Mouse (Mus musculus) heart, embryonic 12.5 days (tissue): ENCODE data around the gene Nr5a2. TPM values are rescaled to one million over a fixed set of nuclear protein-coding genes. Genes with fewer than 3 reads are reported as not detected.

Experiments used
- ATAC-seq: fragments of 200-750 bp; cut with Nextera tagmentation; 2 replicates; pipeline ENCODE4 v1.8.0; 2017; ENCODE audit warnings: moderate TSS enrichment, moderate library complexity; ENCODE audit not compliant: insufficient number of reproducible peaks, low FRiP score
- H3K27ac ChIP-seq: fragments of 300-500 bp; sonication (generic); 2 replicates; pipeline ENCODE4 v1.5.1; 2016; ENCODE audit warnings: mild to moderate bottlenecking, moderate library complexity; ENCODE audit not compliant: poor library complexity, severe bottlenecking
- H3K27me3 ChIP-seq: fragments of 300-500 bp; sonication (generic); replicated peaks from 2 replicates; pipeline ENCODE4 v1.6.1; 2016; ENCODE audit warnings: mild to moderate bottlenecking, moderate library complexity
- H3K36me3 ChIP-seq: fragments of 300-500 bp; sonication (generic); 2 replicates; pipeline ENCODE4 v1.6.1; 2016; ENCODE audit warnings: mild to moderate bottlenecking, moderate library complexity
- H3K4me1 ChIP-seq: fragments of 300-500 bp; sonication (generic); replicated peaks from 2 replicates; pipeline ENCODE4 v1.6.1; 2016; ENCODE audit warnings: mild to moderate bottlenecking
- H3K4me2 ChIP-seq: fragments of 300-500 bp; sonication (generic); 2 replicates; pipeline ENCODE4 v1.6.1; 2016; ENCODE audit warnings: mild to moderate bottlenecking, moderate library complexity
- H3K4me3 ChIP-seq: fragments of 300-500 bp; sonication (generic); 2 replicates; pipeline ENCODE4 v1.5.1; 2016; ENCODE audit warnings: mild to moderate bottlenecking
- H3K9ac ChIP-seq: fragments of 300-500 bp; sonication (generic); 2 replicates; pipeline ENCODE4 v1.6.1; 2016; ENCODE audit warnings: mild to moderate bottlenecking, moderate library complexity
- H3K9me3 ChIP-seq: fragments of 300-500 bp; sonication (generic); replicated peaks from 2 replicates; pipeline ENCODE4 v1.6.1; 2016; ENCODE audit warnings: mild to moderate bottlenecking, moderate library complexity
- WGBS: fragments of 180-500 bp; shearing (Covaris S2); methylation state at CpG from one replicate; pipeline ENCODE4 v1.1.7; 2016; 5-methylcytosine and 5-hydroxymethylcytosine counted together
- polyA plus RNA-seq: library from polyadenylated mRNA; unstranded; fragments of >200 nt; fragmentation: Nextera tagmentation; extraction: Ambion mirVana; gene quantifications from 2 replicates; pipeline ENCODE4 v1.2.1, GENCODE M21; 2016

Gene Nr5a2
- polyA plus RNA-seq, 1 experiment from 2014 or later: 0.04 TPM

DNA sequence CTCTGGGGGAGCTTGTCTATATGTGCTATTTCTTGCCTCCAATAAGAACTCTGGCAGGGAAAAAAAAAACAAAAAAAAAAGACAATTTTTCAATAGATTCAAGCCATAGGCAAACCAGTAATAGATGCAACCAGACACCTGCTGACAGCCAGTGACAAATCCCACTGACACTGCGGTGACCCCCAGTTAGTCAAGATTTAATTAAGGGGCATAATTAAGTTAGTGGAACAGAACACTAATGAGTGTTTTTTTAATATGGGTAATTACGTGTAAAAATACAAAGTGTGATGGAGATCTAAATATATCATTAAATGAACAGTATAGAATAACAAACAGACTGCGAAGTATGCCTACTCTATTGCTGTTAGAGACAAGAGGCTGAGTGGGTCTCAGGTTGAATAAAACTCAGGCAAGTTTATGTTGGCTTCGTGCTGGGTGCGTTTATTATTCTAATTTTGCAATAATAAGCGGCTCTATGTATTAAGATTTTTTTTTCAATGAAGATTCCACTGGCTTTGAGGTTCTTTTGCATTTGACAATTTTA, 50.7 kb downstream of the Nr5a2 start:
- ATAC-seq: no peak
- no peaks in the 10 kb centered on the region for H3K36me3 ChIP-seq
- no peak overlapping the region for H3K9ac ChIP-seq
- H3K4me1 ChIP-seq: 0 out of 2 replicates have a peak, but pooled peaks cover 4% of the 10 kb centered on the region
- no peak overlapping the region for H3K27ac ChIP-seq
- no peaks in the 10 kb centered on the region for H3K9me3 ChIP-seq
- WGBS: 89% methylated on average over 6 of the region's 6 CpGs
- no peak overlapping the region for H3K4me3 ChIP-seq
- no peak overlapping the region for H3K4me2 ChIP-seq
- H3K27me3 ChIP-seq: no peaks in the 10 kb centered on the region

DNA sequence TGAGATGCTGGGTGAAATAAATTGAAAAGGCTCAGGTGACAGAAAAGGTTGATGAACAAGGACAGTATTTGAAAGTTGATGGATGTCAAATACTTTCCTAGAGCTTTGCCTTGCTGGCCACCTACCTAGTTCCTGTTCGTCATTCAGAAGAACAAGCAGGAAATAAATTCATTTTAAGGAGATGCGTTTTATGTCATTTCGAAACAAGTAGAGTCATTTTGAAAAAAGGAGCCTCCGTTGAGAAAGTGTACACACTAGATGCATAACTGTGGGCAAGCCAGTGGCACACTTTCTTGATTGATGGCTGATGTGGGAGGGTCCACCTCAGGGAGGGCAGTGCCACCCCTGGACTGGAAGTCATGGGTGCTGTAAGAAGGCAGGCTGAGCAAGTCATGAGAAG, 62.1 kb downstream of the Nr5a2 start:
- Histone ChIP-seq H3K4me3 (no peak overlapping the region), H3K4me2 (no peak overlapping the region), H3K9me3 (no peaks in the 10 kb centered on the region), H3K4me1 (peaks cover 3% of the 10 kb centered on the region; the same call in 1 of the 2 replicates), H3K27me3 (no peaks in the 10 kb centered on the region), H3K36me3 (no peaks in the 10 kb centered on the region), H3K9ac (no peak overlapping the region), H3K27ac (no peak overlapping the region)
- WGBS: 81% methylated on average over 4 of the region's 4 CpGs
- no peak for ATAC-seq

DNA sequence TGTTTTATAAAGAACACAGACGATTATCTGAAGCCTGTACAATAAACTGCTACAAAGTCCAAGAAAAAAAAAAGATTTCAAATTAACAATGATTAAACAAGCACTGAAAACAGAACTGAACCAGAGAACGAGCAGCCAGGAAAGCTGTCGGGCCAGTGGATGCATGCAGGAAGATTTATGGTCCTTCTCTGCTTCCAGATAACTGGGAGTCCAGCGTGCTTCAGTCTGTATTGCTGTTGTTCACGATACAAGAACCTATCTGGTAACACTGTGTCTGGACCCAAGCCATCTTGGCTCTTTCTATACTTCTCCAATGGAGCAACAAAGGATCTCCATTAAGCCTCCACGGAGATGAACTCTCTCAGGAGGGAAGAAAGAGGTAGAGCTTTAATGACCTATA, 63.9 kb downstream of the Nr5a2 start:
- no peaks in the 10 kb centered on the region for H3K27me3 ChIP-seq
- no peak overlapping the region for H3K4me2 ChIP-seq
- no peak overlapping the region for H3K4me3 ChIP-seq
- no peak overlapping the region for H3K9ac ChIP-seq
- WGBS: 65% methylated on average over 6 of the region's 6 CpGs
- no peaks in the 10 kb centered on the region for H3K9me3 ChIP-seq
- no peaks in the 10 kb centered on the region for H3K36me3 ChIP-seq
- H3K27ac ChIP-seq: no peak overlapping the region
- H3K4me1 ChIP-seq: peaks cover 3% of the 10 kb centered on the region; the same call in 1 of the 2 replicates
- no peak for ATAC-seq

DNA sequence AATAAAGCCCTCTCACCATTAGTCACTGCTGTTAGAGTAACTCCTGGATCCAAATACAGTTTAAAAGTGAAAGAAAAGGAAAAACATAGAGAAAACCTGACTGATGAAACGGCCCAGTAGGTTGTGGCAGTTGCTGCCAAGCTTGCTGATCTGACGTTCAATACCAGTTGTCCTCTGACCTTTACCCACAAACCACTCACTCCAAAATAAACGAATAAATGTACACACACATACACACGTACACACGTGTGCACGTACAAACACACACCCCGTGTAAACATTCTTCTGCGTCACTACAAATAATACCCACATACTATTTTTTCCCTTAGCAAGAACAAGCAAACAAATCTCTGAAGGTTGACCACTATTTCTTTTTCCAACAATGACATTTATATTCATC, 64.4 kb downstream of the Nr5a2 start:
- no peaks in the 10 kb centered on the region for H3K36me3 ChIP-seq
- 87% methylated on average over 8 of the region's 8 CpGs for WGBS
- no peak overlapping the region for H3K9ac ChIP-seq
- no peak for ATAC-seq
- H3K27me3 ChIP-seq: no peaks in the 10 kb centered on the region
- no peak overlapping the region for H3K4me2 ChIP-seq
- H3K9me3 ChIP-seq: no peaks in the 10 kb centered on the region
- H3K4me1 ChIP-seq: peaks cover 3% of the 10 kb centered on the region; the same call in 1 of the 2 replicates
- no peak overlapping the region for H3K27ac ChIP-seq
- no peak overlapping the region for H3K4me3 ChIP-seq

DNA sequence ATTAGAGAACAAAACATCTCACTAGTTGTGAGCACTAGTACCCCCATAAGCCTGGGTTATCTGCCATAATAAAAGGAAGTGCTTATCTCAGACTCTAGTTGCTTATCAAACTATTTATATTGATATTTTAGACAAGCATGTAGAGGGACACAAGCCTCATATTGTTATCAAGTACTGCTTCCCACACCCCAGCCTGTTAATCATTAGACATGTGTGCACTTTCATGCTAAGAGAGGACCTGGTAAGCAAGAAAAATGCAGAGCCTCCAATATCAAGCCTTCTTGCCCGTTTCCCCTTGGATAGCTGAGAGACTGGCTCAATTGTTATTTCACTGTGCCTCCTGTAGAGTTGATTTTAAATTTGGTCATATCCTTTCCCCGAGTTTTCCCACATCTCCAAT, 65.5 kb downstream of the Nr5a2 start:
- Histone ChIP-seq H3K9ac (no peak overlapping the region), H3K27me3 (no peaks in the 10 kb centered on the region), H3K27ac (no peak overlapping the region), H3K4me1 (peaks cover 3% of the 10 kb centered on the region; the same call in 1 of the 2 replicates), H3K36me3 (no peaks in the 10 kb centered on the region), H3K4me2 (no peak overlapping the region), H3K4me3 (no peak overlapping the region), H3K9me3 (no peaks in the 10 kb centered on the region)
- 46% methylated on average over 2 of the region's 2 CpGs for WGBS
- ATAC-seq: no peak

DNA sequence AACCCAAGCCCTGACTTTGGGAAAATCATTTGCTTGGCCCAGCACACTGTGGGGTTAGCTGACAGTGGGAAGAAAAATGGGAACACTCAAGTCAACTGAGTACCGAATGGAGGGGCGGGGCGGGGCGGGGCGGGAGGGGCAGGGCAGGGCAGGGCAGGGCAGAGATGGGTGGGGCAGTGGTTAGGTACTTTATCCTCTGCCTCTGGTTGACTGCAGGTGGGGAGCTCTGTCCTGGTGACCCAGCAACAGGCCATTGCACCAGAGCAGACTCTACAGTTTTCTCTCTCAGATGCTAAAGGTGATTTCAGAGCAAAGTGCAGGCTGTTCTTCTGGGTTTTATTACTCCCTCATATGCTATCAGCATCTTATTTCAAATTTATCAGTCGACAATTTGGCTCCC, 67.1 kb downstream of the Nr5a2 start:
- H3K4me3 ChIP-seq: no peak overlapping the region
- H3K36me3 ChIP-seq: no peaks in the 10 kb centered on the region
- no peak overlapping the region for H3K9ac ChIP-seq
- no peaks in the 10 kb centered on the region for H3K9me3 ChIP-seq
- 83% methylated on average over 6 of the region's 6 CpGs for WGBS
- no peak overlapping the region for H3K27ac ChIP-seq
- no peaks in the 10 kb centered on the region for H3K27me3 ChIP-seq
- no peak overlapping the region for H3K4me2 ChIP-seq
- no peak for ATAC-seq
- H3K4me1 ChIP-seq: no peaks in the 10 kb centered on the region; the same call in 1 of the 2 replicates

DNA sequence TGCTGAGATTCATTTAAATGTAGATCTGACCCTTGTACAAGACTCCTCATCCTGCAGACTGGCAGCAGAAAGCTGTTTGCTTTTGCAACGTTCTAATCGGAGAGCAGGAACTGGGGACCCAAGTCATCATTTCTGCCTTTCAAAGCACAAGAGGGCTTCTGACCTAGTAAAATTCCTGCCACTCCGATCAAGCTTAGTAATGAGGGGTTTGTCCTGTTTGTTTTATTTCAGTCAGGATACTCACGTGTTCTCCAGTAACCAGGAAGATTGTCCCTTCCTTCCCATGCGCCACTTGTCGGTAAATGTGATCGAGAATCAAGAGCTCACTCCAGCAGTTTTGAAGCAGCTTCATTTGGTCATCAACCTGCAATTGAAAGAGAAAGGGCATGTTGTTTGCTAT, 69.8 kb downstream of the Nr5a2 start:
- Histone ChIP-seq H3K9ac (no peak overlapping the region), H3K27ac (no peak overlapping the region), H3K4me2 (no peak overlapping the region), H3K4me1 (0 out of 2 replicates have a peak, but pooled peaks cover 5% of the 10 kb centered on the region), H3K27me3 (no peaks in the 10 kb centered on the region), H3K36me3 (no peaks in the 10 kb centered on the region), H3K9me3 (no peaks in the 10 kb centered on the region), H3K4me3 (no peak overlapping the region)
- no peak for ATAC-seq
- 71% methylated on average over 7 of the region's 7 CpGs for WGBS

DNA sequence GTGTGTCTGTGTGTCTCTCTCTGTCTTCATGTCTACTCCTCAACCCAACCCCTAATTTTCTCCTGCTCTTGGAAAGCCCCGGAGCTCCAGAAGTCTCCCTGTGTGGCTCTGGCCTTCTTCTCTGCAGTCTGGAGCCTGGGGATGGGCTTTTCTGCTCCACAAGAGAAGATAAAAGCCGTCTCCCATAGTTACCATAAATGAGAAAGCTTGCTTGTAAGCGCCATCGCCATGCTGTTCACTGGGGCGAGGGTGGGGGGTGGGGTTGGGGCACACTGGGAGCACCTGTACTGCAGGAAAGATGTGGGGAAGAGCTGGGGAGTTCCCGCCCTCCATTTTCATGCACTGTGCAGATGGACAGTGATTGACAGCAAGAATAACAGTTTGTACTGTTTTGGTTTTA, 71.5 kb downstream of the Nr5a2 start:
- no peaks in the 10 kb centered on the region for H3K9me3 ChIP-seq
- no peaks in the 10 kb centered on the region for H3K27me3 ChIP-seq
- H3K4me3 ChIP-seq: no peak overlapping the region
- WGBS: 77% methylated on average over 6 of the region's 6 CpGs
- no peak overlapping the region for H3K9ac ChIP-seq
- no peaks in the 10 kb centered on the region for H3K36me3 ChIP-seq
- H3K4me2 ChIP-seq: no peak overlapping the region
- H3K4me1 ChIP-seq: 0 out of 2 replicates have a peak, but pooled peaks cover 5% of the 10 kb centered on the region
- no peak for ATAC-seq
- H3K27ac ChIP-seq: no peak overlapping the region

DNA sequence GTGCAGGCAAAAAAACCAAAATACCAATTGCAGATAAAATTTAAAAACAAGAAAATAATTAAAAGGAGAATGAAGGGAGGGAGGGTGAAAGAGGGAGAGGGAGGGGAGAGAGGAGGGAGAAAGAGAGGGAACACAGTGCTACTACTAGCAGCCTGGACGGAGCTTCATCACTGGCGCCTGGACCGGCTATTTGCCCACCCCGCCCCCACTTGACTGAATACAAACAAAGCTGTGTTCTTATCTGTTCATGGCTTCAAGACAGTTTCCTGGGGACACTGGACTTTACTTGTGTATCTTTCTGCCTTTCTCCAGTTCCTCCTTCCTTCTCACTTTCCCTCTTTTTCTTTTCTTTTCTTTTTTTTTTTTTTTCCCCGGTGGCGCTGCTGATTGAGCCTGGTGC, 73.6 kb downstream of the Nr5a2 start:
- 30% methylated on average over 6 of the region's 6 CpGs for WGBS
- Histone ChIP-seq H3K27ac (no peak overlapping the region), H3K4me2 (no peak overlapping the region)

DNA sequence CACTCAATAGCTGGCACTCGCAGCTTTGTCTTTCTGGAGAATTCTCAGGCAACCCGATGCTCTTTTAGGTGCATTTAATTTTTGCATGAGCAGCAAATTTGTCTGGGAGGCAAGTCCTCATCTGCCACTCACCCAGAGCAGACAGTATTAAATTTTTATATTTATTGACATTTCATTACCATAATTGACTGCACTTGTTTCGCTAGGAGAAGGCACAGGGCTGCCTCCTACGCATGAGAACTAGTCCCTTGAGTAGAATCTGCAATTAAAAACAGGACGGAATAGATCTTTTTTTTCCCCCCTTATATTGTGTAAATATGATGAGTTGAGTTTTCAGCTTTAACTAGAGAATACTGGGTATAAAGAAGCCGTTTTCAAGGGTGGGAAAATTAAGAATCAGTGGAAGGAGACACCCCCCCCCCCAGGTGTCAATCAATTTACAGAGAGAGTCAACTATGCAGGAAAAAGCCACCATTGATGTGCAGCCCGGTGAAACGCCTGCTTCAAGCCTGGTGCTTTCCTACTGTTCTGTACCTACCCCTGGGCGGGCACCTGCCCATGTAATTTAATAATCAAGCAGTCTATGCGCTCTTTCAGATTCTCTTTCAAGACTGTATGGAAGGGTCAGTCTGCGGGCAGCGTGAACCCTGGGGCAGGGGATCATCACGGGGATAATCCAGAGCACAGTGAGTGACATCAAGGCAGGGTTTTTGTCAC, 76.6 kb downstream of the Nr5a2 start:
- Histone ChIP-seq H3K27ac (no peak overlapping the region), H3K9me3 (0 out of 2 replicates have a peak, but pooled peaks cover 3% of the 10 kb centered on the region), H3K4me3 (no peak overlapping the region), H3K4me2 (no peak overlapping the region), H3K36me3 (no peaks in the 10 kb centered on the region), H3K4me1 (0 out of 2 replicates have a peak, but pooled peaks cover 5% of the 10 kb centered on the region), H3K27me3 (no peaks in the 10 kb centered on the region), H3K9ac (no peak overlapping the region)
- 86% methylated on average over 13 of the region's 13 CpGs for WGBS
- no peak for ATAC-seq

More for the DNA sequence above, 73.6 kb downstream of the Nr5a2 start:
- no peak overlapping the region for H3K9ac ChIP-seq
- H3K36me3 ChIP-seq: no peaks in the 10 kb centered on the region
- H3K27me3 ChIP-seq: no peaks in the 10 kb centered on the region
- no peak for ATAC-seq
- 0 out of 2 replicates have a peak, but pooled peaks cover 5% of the 10 kb centered on the region for H3K4me1 ChIP-seq
- no peaks in the 10 kb centered on the region for H3K9me3 ChIP-seq
- H3K4me3 ChIP-seq: no peak overlapping the region

DNA sequence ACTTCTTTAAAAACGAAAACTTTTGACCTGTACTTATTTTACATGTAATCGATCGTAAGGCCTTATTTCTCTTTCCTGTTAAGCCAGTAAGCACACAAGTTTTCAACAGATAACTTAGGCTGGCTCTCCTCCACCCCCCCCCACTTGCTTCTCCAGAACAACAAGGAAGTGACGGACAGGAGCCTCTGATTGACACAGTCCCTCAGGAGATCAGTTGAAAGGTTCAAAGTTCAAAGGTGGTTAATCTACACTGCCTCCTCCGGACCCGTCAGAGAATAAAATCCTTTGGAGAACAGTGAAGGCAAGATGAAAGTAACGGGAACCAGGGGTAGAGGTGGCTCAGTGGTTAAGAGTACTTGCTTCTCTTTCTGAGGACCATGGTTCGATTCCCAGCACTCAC, 80.0 kb downstream of the Nr5a2 start:
- Histone ChIP-seq H3K27me3 (no peaks in the 10 kb centered on the region), H3K4me2 (no peak overlapping the region)
- WGBS: 78% methylated on average over 8 of the region's 8 CpGs

More for the DNA sequence above, 80.0 kb downstream of the Nr5a2 start:
- 0 out of 2 replicates have a peak, but pooled peaks cover 3% of the 10 kb centered on the region for H3K9me3 ChIP-seq
- no peak overlapping the region for H3K27ac ChIP-seq
- no peaks in the 10 kb centered on the region for H3K36me3 ChIP-seq
- no peaks in the 10 kb centered on the region for H3K4me1 ChIP-seq
- no peak overlapping the region for H3K9ac ChIP-seq
- no peak for ATAC-seq
- H3K4me3 ChIP-seq: no peak overlapping the region
